Mouse (Mus musculus): ENCODE measurements around the gene Nek7.

GRCm38 (mm10) chr1:138575629-138576028, 44.3 kb downstream of the Nek7 start:
- no peak for TF ChIP-seq GATA1 (IDR thresholded peaks at IDR 0.05; ENCODE audit: borderline replicate concordance, low read length)
- no peak for TF ChIP-seq FLI1 (IDR thresholded peaks at IDR 0.05; ENCODE audit: low read length)

Data from megakaryocyte, embryonic 14.5 days (primary cell).